Mouse (Mus musculus) NIH3T3 (cell line): ENCODE measurements around the gene Btbd35f7.
"Not testable (repeated sequence)": the region's sequence is repeated elsewhere in the genome, so short reads cannot be mapped to it uniquely, and the experiment has no call there.

Source experiments
- DNase-seq: peaks from one replicate; pipeline ENCODE4 v3.0.0-alpha.2; 2012; ENCODE audit warnings: low read depth

Btbd35f7 gene

DNA sequence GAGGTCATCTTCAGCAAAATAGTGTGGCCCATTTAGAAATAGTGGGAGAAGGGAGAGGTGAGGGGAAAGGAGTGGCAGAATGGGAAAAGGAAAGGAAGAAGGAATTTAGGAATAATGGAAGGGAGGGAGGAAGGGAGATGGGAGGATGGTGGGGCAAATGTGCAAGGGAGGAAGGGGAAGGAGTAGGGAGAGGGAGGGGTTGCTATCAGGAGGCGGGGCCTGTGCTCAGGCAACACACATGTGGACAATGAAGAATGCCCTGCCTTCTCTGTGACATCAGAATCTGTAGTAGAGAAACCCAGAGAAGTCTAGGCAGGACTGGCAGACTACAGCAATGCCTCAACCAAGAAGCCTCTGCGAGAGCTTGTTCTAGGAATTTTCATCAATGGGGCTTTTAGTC lies at the start of gene Btbd35f7:
Gene Btbd35f7 (plus strand): TSS at position 301 of the 400 bp plus-strand sequence.
- DNase-seq = not testable (repeated sequence)
